Mouse (Mus musculus): ENCODE measurements around the gene Npcd. TPM values are rescaled to one million over a fixed set of nuclear protein-coding genes. Genes with fewer than 3 reads are reported as not detected.

Gene Npcd
- polyA plus RNA-seq, 1 experiment, result not detected

- Histone ChIP-seq H3K36me3 (ENCODE audit: control insufficient read depth, insufficient read depth, low read length) (no peaks in the 10 kb centered on the region), H3K27me3 (ENCODE audit: control insufficient read depth, insufficient read depth, low read length) (no peaks in the 10 kb centered on the region; the same call in 1 of the 2 replicates)
- no peak for TF ChIP-seq CTCF (IDR thresholded peaks at IDR 0.05; ENCODE audit: control insufficient read depth, insufficient read depth, insufficient replicate concordance, low read depth, low read length)
- TF ChIP-seq POLR2A (IDR thresholded peaks at IDR 0.05; ENCODE audit: control insufficient read depth, low read depth, low read length), result no peak
Measured at GRCm38 (mm10) chr15:79801646-79802045, 32.4 kb downstream of the Npcd start.

GRCm38 (mm10) chr15:79800701-79801100 is 33.3 kb downstream of the Npcd start:
- Histone ChIP-seq H3K4me3 (ENCODE audit: control insufficient read depth, low read depth, low read length) (no peak overlapping the region), H3K36me3 (ENCODE audit: control insufficient read depth, insufficient read depth, low read length) (no peaks in the 10 kb centered on the region), H3K27me3 (ENCODE audit: control insufficient read depth, insufficient read depth, low read length) (no peaks in the 10 kb centered on the region; the same call in 1 of the 2 replicates), H3K4me1 (ENCODE audit: control insufficient read depth, insufficient read depth, low read length) (peaks cover 12% of the 10 kb centered on the region), H3K27ac (ENCODE audit: control insufficient read depth, insufficient read depth, low read depth, low read length) (no peak overlapping the region)
- no peak for TF ChIP-seq POLR2A (IDR thresholded peaks at IDR 0.05; ENCODE audit: control insufficient read depth, low read depth, low read length)
- no peak for TF ChIP-seq CTCF (IDR thresholded peaks at IDR 0.05; ENCODE audit: control insufficient read depth, insufficient read depth, insufficient replicate concordance, low read depth, low read length)

More at GRCm38 (mm10) chr15:79801646-79802045, 32.4 kb downstream of the Npcd start:
- H3K4me3 ChIP-seq (ENCODE audit: control insufficient read depth, low read depth, low read length), result no peak overlapping the region
- no peak overlapping the region for H3K27ac ChIP-seq (ENCODE audit: control insufficient read depth, insufficient read depth, low read depth, low read length)
- H3K4me1 ChIP-seq (ENCODE audit: control insufficient read depth, insufficient read depth, low read length), result peaks cover 12% of the 10 kb centered on the region

GRCm38 (mm10) chr15:79798591-79798990 is 35.4 kb downstream of the Npcd start:
- Histone ChIP-seq H3K4me1 (ENCODE audit: control insufficient read depth, insufficient read depth, low read length) (peaks cover 1% of the 10 kb centered on the region), H3K36me3 (ENCODE audit: control insufficient read depth, insufficient read depth, low read length) (no peaks in the 10 kb centered on the region), H3K27ac (ENCODE audit: control insufficient read depth, insufficient read depth, low read depth, low read length) (no peak overlapping the region), H3K27me3 (ENCODE audit: control insufficient read depth, insufficient read depth, low read length) (no peaks in the 10 kb centered on the region), H3K4me3 (ENCODE audit: control insufficient read depth, low read depth, low read length) (no peak overlapping the region)
- no peak for TF ChIP-seq POLR2A (IDR thresholded peaks at IDR 0.05; ENCODE audit: control insufficient read depth, low read depth, low read length)
- TF ChIP-seq CTCF (IDR thresholded peaks at IDR 0.05; ENCODE audit: control insufficient read depth, insufficient read depth, insufficient replicate concordance, low read depth, low read length), result no peak

- no peak overlapping the region for H3K27ac ChIP-seq (ENCODE audit: control insufficient read depth, insufficient read depth, low read depth, low read length)
- peaks cover 2% of the 10 kb centered on the region for H3K4me1 ChIP-seq (ENCODE audit: control insufficient read depth, insufficient read depth, low read length)
- TF ChIP-seq CTCF (IDR thresholded peaks at IDR 0.05; ENCODE audit: control insufficient read depth, insufficient read depth, insufficient replicate concordance, low read depth, low read length) (no peak), POLR2A (IDR thresholded peaks at IDR 0.05; ENCODE audit: control insufficient read depth, low read depth, low read length) (no peak)
- no peaks in the 10 kb centered on the region for H3K36me3 ChIP-seq (ENCODE audit: control insufficient read depth, insufficient read depth, low read length)
- no peaks in the 10 kb centered on the region for H3K27me3 ChIP-seq (ENCODE audit: control insufficient read depth, insufficient read depth, low read length)
- H3K4me3 ChIP-seq (ENCODE audit: control insufficient read depth, low read depth, low read length), result no peak overlapping the region
Measured at GRCm38 (mm10) chr15:79797680-79798079, 36.4 kb downstream of the Npcd start.

GRCm38 (mm10) chr15:79797096-79797495 is 36.9 kb downstream of the Npcd start:
- Histone ChIP-seq H3K36me3 (ENCODE audit: control insufficient read depth, insufficient read depth, low read length) (no peaks in the 10 kb centered on the region), H3K4me3 (ENCODE audit: control insufficient read depth, low read depth, low read length) (no peak overlapping the region), H3K27me3 (ENCODE audit: control insufficient read depth, insufficient read depth, low read length) (no peaks in the 10 kb centered on the region), H3K27ac (ENCODE audit: control insufficient read depth, insufficient read depth, low read depth, low read length) (no peak overlapping the region), H3K4me1 (ENCODE audit: control insufficient read depth, insufficient read depth, low read length) (peaks cover 5% of the 10 kb centered on the region)
- TF ChIP-seq POLR2A (IDR thresholded peaks at IDR 0.05; ENCODE audit: control insufficient read depth, low read depth, low read length) (no peak), CTCF (IDR thresholded peaks at IDR 0.05; ENCODE audit: control insufficient read depth, insufficient read depth, insufficient replicate concordance, low read depth, low read length) (no peak)

GRCm38 (mm10) chr15:79796256-79796655 is 37.8 kb downstream of the Npcd start:
- no peak overlapping the region for H3K4me3 ChIP-seq (ENCODE audit: control insufficient read depth, low read depth, low read length)
- peaks cover 5% of the 10 kb centered on the region for H3K4me1 ChIP-seq (ENCODE audit: control insufficient read depth, insufficient read depth, low read length)
- no peak for TF ChIP-seq CTCF (IDR thresholded peaks at IDR 0.05; ENCODE audit: control insufficient read depth, insufficient read depth, insufficient replicate concordance, low read depth, low read length)
- no peak for TF ChIP-seq POLR2A (IDR thresholded peaks at IDR 0.05; ENCODE audit: control insufficient read depth, low read depth, low read length)
- no peaks in the 10 kb centered on the region for H3K27me3 ChIP-seq (ENCODE audit: control insufficient read depth, insufficient read depth, low read length)
- H3K27ac ChIP-seq (ENCODE audit: control insufficient read depth, insufficient read depth, low read depth, low read length), result no peak overlapping the region
- no peaks in the 10 kb centered on the region for H3K36me3 ChIP-seq (ENCODE audit: control insufficient read depth, insufficient read depth, low read length)

GRCm38 (mm10) chr15:79794173-79794572 is 39.9 kb downstream of the Npcd start:
- Histone ChIP-seq H3K4me1 (ENCODE audit: control insufficient read depth, insufficient read depth, low read length) (peaks cover 8% of the 10 kb centered on the region), H3K4me3 (ENCODE audit: control insufficient read depth, low read depth, low read length) (no peak overlapping the region), H3K27me3 (ENCODE audit: control insufficient read depth, insufficient read depth, low read length) (no peaks in the 10 kb centered on the region), H3K36me3 (ENCODE audit: control insufficient read depth, insufficient read depth, low read length) (no peaks in the 10 kb centered on the region), H3K27ac (ENCODE audit: control insufficient read depth, insufficient read depth, low read depth, low read length) (no peak overlapping the region)
- TF ChIP-seq POLR2A (IDR thresholded peaks at IDR 0.05; ENCODE audit: control insufficient read depth, low read depth, low read length) (no peak), CTCF (IDR thresholded peaks at IDR 0.05; ENCODE audit: control insufficient read depth, insufficient read depth, insufficient replicate concordance, low read depth, low read length) (no peak)

- Histone ChIP-seq H3K27me3 (ENCODE audit: control insufficient read depth, insufficient read depth, low read length) (no peaks in the 10 kb centered on the region), H3K4me3 (ENCODE audit: control insufficient read depth, low read depth, low read length) (no peak overlapping the region), H3K36me3 (ENCODE audit: control insufficient read depth, insufficient read depth, low read length) (no peaks in the 10 kb centered on the region), H3K27ac (ENCODE audit: control insufficient read depth, insufficient read depth, low read depth, low read length) (no peak overlapping the region), H3K4me1 (ENCODE audit: control insufficient read depth, insufficient read depth, low read length) (peaks cover 8% of the 10 kb centered on the region)
- TF ChIP-seq POLR2A (IDR thresholded peaks at IDR 0.05; ENCODE audit: control insufficient read depth, low read depth, low read length) (no peak), CTCF (IDR thresholded peaks at IDR 0.05; ENCODE audit: control insufficient read depth, insufficient read depth, insufficient replicate concordance, low read depth, low read length) (no peak)
Measured at GRCm38 (mm10) chr15:79793076-79793475, 41.0 kb downstream of the Npcd start.
